21 mouse cellular contexts compared by ENCODE assay signal in the genomic region with DNA sequence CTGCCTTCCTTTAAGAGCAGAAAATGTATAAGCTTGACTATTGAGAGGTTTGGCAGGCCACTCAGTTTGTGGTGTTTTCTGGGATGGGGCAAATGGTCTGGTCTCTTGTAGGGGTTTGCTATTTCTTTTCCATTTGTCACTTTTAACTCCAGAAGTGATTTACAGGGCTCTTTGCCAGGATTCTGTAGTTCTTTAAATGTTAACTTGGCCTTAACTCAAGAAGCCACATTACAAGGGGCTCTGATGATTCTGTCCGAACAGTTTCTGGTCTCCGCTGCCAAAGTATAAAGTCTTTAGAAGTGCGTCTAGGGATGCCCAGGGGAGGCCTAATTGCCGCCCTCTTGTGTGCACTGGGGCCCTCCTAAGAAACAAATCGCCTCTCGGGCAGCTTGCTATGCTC. TPM values are rescaled to one million over a fixed set of nuclear protein-coding genes. Genes with fewer than 3 reads are reported as not detected.
DNase-seq lines count a peak whose midpoint lies in the region; ATAC-seq lines count a peak whose summit lies in the region.
"Had no signal": no experiment of that assay in that cellular context is flagged by ENCODE, and none has a peak within 500 bp of the region (broad histone marks: within the 10 kb centered on the region; RNA-seq: fewer than 3 reads in every experiment).

No protein-coding gene starts in this region.

- 64% methylated on average over 6 of the region's 6 CpGs for WGBS in heart, embryonic 13.5 days
- WGBS in limb, embryonic 13.5 days = 36% methylated on average over 6 of the region's 6 CpGs
- 75% methylated on average over 6 of the region's 6 CpGs for WGBS in limb, embryonic 10.5 days
- 81% methylated on average over 6 of the region's 6 CpGs for WGBS in midbrain, embryonic 14.5 days
- 85% methylated on average over 6 of the region's 6 CpGs for WGBS in midbrain, embryonic 11.5 days

- H3K9ac ChIP-seq in heart, embryonic 13.5 days = no peak overlapping the region
- H3K9ac ChIP-seq in limb, embryonic 13.5 days = no peak overlapping the region
- H3K9ac ChIP-seq in midbrain, embryonic 14.5 days (replicated peaks; ENCODE audit: low read length) = no peak overlapping the region
- H3K9ac ChIP-seq in midbrain, embryonic 11.5 days (ENCODE audit: low read length) = no peak overlapping the region
- H3K9ac ChIP-seq: embryonic facial prominence, embryonic 12.5 days; heart, embryonic 15.5 days; liver, embryonic 12.5 days; neural tube, embryonic 15.5 days had no signal

- H3K4me3 ChIP-seq in heart, embryonic 13.5 days = no peak overlapping the region
- H3K4me3 ChIP-seq in limb, embryonic 13.5 days = no peak overlapping the region
- no peak overlapping the region for H3K4me3 ChIP-seq in limb, embryonic 10.5 days
- no peak overlapping the region for H3K4me3 ChIP-seq in midbrain, embryonic 14.5 days (replicated peaks; ENCODE audit: low read depth, low read length)
- no peak overlapping the region for H3K4me3 ChIP-seq in midbrain, embryonic 11.5 days (ENCODE audit: low read depth, low read length)
- H3K4me3 ChIP-seq: embryonic facial prominence, embryonic 12.5 days; heart, embryonic 15.5 days; liver, embryonic 12.5 days; neural tube, embryonic 15.5 days had no signal

- H3K4me2 ChIP-seq in heart, embryonic 13.5 days = no peak overlapping the region
- no peak overlapping the region for H3K4me2 ChIP-seq in limb, embryonic 13.5 days (replicated peaks)
- no peak overlapping the region for H3K4me2 ChIP-seq in midbrain, embryonic 14.5 days (ENCODE audit: low read length)
- H3K4me2 ChIP-seq in midbrain, embryonic 11.5 days = no peak overlapping the region
- H3K4me2 ChIP-seq: embryonic facial prominence, embryonic 12.5 days; heart, embryonic 15.5 days; liver, embryonic 12.5 days; neural tube, embryonic 15.5 days had no signal

- peak overlapping the region; percentile 29; the same call in 1 of the 2 replicates for H3K27ac ChIP-seq in heart, embryonic 13.5 days (replicated peaks)
- peak overlapping the region; percentile 67 for H3K27ac ChIP-seq in limb, embryonic 13.5 days
- no peak overlapping the region for H3K27ac ChIP-seq in limb, embryonic 10.5 days
- H3K27ac ChIP-seq in midbrain, embryonic 14.5 days (replicated peaks; ENCODE audit: low read depth, low read length) = no peak overlapping the region
- no peak overlapping the region for H3K27ac ChIP-seq in midbrain, embryonic 11.5 days (ENCODE audit: low read depth, low read length)
- H3K27ac ChIP-seq: embryonic facial prominence, embryonic 12.5 days; heart, embryonic 15.5 days; liver, embryonic 12.5 days; neural tube, embryonic 15.5 days had no signal

- no peaks in the 10 kb centered on the region; the same call in 1 of the 2 replicates for H3K4me1 ChIP-seq in heart, embryonic 13.5 days
- peaks cover 51% of the 10 kb centered on the region for H3K4me1 ChIP-seq in limb, embryonic 13.5 days
- peaks cover 37% of the 10 kb centered on the region for H3K4me1 ChIP-seq in limb, embryonic 10.5 days
- H3K4me1 ChIP-seq in midbrain, embryonic 14.5 days (ENCODE audit: control insufficient read depth, insufficient read depth, low read length) = no peaks in the 10 kb centered on the region
- no peaks in the 10 kb centered on the region for H3K4me1 ChIP-seq in midbrain, embryonic 11.5 days (ENCODE audit: control insufficient read depth, insufficient read depth, low read length)
- H3K4me1 ChIP-seq: liver, embryonic 12.5 days; neural tube, embryonic 15.5 days had no signal

- ATAC-seq in heart, embryonic 13.5 days (ENCODE audit: extremely low read depth, insufficient number of reproducible peaks, low FRiP score, low TSS enrichment) = no peak
- ATAC-seq in limb, embryonic 13.5 days (ENCODE audit: low FRiP score, low read depth) = peak; percentile 51
- ATAC-seq in midbrain, embryonic 14.5 days (ENCODE audit: low FRiP score, low TSS enrichment) = no peak
- ATAC-seq in midbrain, embryonic 11.5 days (ENCODE audit: low FRiP score) = no peak
- ATAC-seq: liver, embryonic 12.5 days had no signal

- H3K36me3 ChIP-seq in heart, embryonic 13.5 days = no peaks in the 10 kb centered on the region
- no peaks in the 10 kb centered on the region for H3K36me3 ChIP-seq in limb, embryonic 13.5 days
- no peaks in the 10 kb centered on the region for H3K36me3 ChIP-seq in limb, embryonic 10.5 days
- H3K36me3 ChIP-seq in midbrain, embryonic 14.5 days (ENCODE audit: control insufficient read depth, insufficient read depth, low read length) = no peaks in the 10 kb centered on the region
- H3K36me3 ChIP-seq in midbrain, embryonic 11.5 days (ENCODE audit: control insufficient read depth, insufficient read depth, low read length) = no peaks in the 10 kb centered on the region
- H3K36me3 ChIP-seq: embryonic facial prominence, embryonic 12.5 days; heart, embryonic 15.5 days; liver, embryonic 12.5 days; neural tube, embryonic 15.5 days had no signal

- no peaks in the 10 kb centered on the region for H3K27me3 ChIP-seq in heart, embryonic 13.5 days (replicated peaks)
- H3K27me3 ChIP-seq in limb, embryonic 13.5 days = no peaks in the 10 kb centered on the region
- H3K27me3 ChIP-seq in limb, embryonic 10.5 days (ENCODE audit: low read depth, poor library complexity, severe bottlenecking) = no peaks in the 10 kb centered on the region
- no peaks in the 10 kb centered on the region for H3K27me3 ChIP-seq in midbrain, embryonic 14.5 days (ENCODE audit: control insufficient read depth, insufficient read depth, low read length)
- no peaks in the 10 kb centered on the region for H3K27me3 ChIP-seq in midbrain, embryonic 11.5 days (ENCODE audit: control insufficient read depth, insufficient read depth, low read length)
- H3K27me3 ChIP-seq: embryonic facial prominence, embryonic 12.5 days; heart, embryonic 15.5 days; liver, embryonic 12.5 days; neural tube, embryonic 15.5 days had no signal

- DNase-seq in heart, adult 18-20 months = no peak
- DNase-seq in limb, embryonic 10.5 days (ENCODE audit: low spot score) = no peak
- DNase-seq in midbrain, embryonic 14.5 days = peak; percentile 32
- no peak for DNase-seq in midbrain, embryonic 11.5 days (ENCODE audit: low spot score, missing footprints)
- no peak for DNase-seq in cerebellum, postnatal 25 days
- DNase-seq: adrenal gland, postnatal 25 days; cerebellum, adult 9-11 months; gastrocnemius, postnatal 36 days; heart, postnatal 36 days; kidney, adult 11 months; layer of hippocampus, adult 9-11 months; right cerebral cortex, adult 18-20 months; right cerebral cortex, postnatal 4 days; thymus, postnatal 14 days had no signal

- no peaks in the 10 kb centered on the region for H3K9me3 ChIP-seq in heart, embryonic 13.5 days
- H3K9me3 ChIP-seq in limb, embryonic 13.5 days = no peaks in the 10 kb centered on the region
- H3K9me3 ChIP-seq in limb, embryonic 10.5 days (replicated peaks) = no peaks in the 10 kb centered on the region
- H3K9me3 ChIP-seq in midbrain, embryonic 14.5 days (ENCODE audit: control insufficient read depth, low read length) = no peaks in the 10 kb centered on the region
- no peaks in the 10 kb centered on the region for H3K9me3 ChIP-seq in midbrain, embryonic 11.5 days (ENCODE audit: control insufficient read depth, low read length)
- H3K9me3 ChIP-seq: embryonic facial prominence, embryonic 12.5 days; heart, embryonic 15.5 days; liver, embryonic 12.5 days; neural tube, embryonic 15.5 days had no signal

RNA-seq across cellular contexts. Expression of a gene that starts 57.1 kb away (rescaled TPM):
- 5.7 and 6.0 TPM in 2 replicates for polyA plus RNA-seq in heart, embryonic 13.5 days (2015; fragmentation: Nextera tagmentation; extraction: Ambion mirVana)
- under 1 TPM; 0.39 to 0.55 TPM for total RNA-seq in heart, adult 18-20 months (2021)
- polyA plus RNA-seq in limb, embryonic 13.5 days (2015; fragmentation: Nextera tagmentation; extraction: Ambion mirVana) = 46.7 and 48.9 TPM in 2 replicates
- 4.3 and 6.0 TPM in 2 replicates for polyA plus RNA-seq in limb, embryonic 10.5 days (2016; fragmentation: Nextera tagmentation; extraction: Ambion mirVana)
- polyA plus RNA-seq in midbrain, embryonic 14.5 days (2014; fragmentation: Nextera tagmentation; extraction: Ambion mirVana) = 9.0 and 9.8 TPM in 2 replicates
- polyA plus RNA-seq in midbrain, embryonic 11.5 days (2014; fragmentation: Nextera tagmentation; extraction: Ambion mirVana) = 29.1 and 31.5 TPM in 2 replicates
- total RNA-seq: adrenal gland, postnatal 25 days; megakaryocyte-erythroid progenitor cell, adult 5-6 weeks had no signal

Comparison
In these comparisons a context has a peak if more than half of its experiments do, and no peak if none do; other contexts are left out.
1. H3K27ac ChIP-seq: peak in heart, embryonic 13.5 days (single experiment) and limb, embryonic 13.5 days (single experiment); none in limb, embryonic 10.5 days (single experiment), midbrain, embryonic 14.5 days (single experiment) and midbrain, embryonic 11.5 days (single experiment).